ENCODE assay signal across 11 mouse cellular contexts in genomic region chr14:26988694-26989093, GRCm38 (mm10). TPM values are rescaled to one million over a fixed set of nuclear protein-coding genes. Genes with fewer than 3 reads are reported as not detected.
A peak's percentile ranks its signal among the peaks of the same experiment; 100 is the strongest.
DNase-seq lines count a peak whose midpoint lies in the region; ATAC-seq and TF ChIP-seq lines count a peak whose summit lies in the region.
"Had no signal": no experiment of that assay in that cellular context is flagged by ENCODE, and none has a peak within 500 bp of the region (broad histone marks: within the 10 kb centered on the region; RNA-seq: fewer than 3 reads in every experiment).

No protein-coding gene starts in this region.

- H3K4me2 ChIP-seq in intestine, postnatal 0 days (replicated peaks; ENCODE audit: low read depth), result no peak overlapping the region
- H3K4me2 ChIP-seq in intestine, embryonic 15.5 days (replicated peaks), result no peak overlapping the region

- H3K36me3 ChIP-seq in intestine, postnatal 0 days (ENCODE audit: control insufficient read depth, insufficient read depth), result no peaks in the 10 kb centered on the region
- no peaks in the 10 kb centered on the region for H3K36me3 ChIP-seq in intestine, embryonic 15.5 days
- H3K36me3 ChIP-seq: forebrain, embryonic 10.5 days had no signal

- no peak overlapping the region for H3K9ac ChIP-seq in intestine, postnatal 0 days (ENCODE audit: low read depth, low read length)
- no peak overlapping the region for H3K9ac ChIP-seq in intestine, embryonic 15.5 days

- ATAC-seq in intestine, postnatal 0 days, result no peak
- no peak for ATAC-seq in intestine, embryonic 15.5 days
- peak; percentile 69 for ATAC-seq in CD4-positive, CD25-positive, alpha-beta regulatory T cell, adult 4 months

- no peak overlapping the region for H3K4me3 ChIP-seq in intestine, postnatal 0 days (ENCODE audit: low read depth, low read length)
- H3K4me3 ChIP-seq in intestine, embryonic 15.5 days (replicated peaks), result no peak overlapping the region
- H3K4me3 ChIP-seq in embryonic fibroblast, embryonic 13.5 days (ENCODE audit: insufficient read depth, low read length), result no peak overlapping the region
- H3K4me3 ChIP-seq: forebrain, embryonic 10.5 days had no signal

- TF ChIP-seq CTCF in intestine, postnatal 0 days (IDR thresholded peaks at IDR 0.05; ENCODE audit: low read depth), result peak; percentile 64
- peak; percentile 18; the same call in 1 of the 2 replicates for TF ChIP-seq CTCF in embryonic fibroblast, embryonic 13.5 days (IDR thresholded peaks at IDR 0.05; ENCODE audit: borderline replicate concordance, insufficient read depth, low read length)

- H3K27ac ChIP-seq in intestine, postnatal 0 days (ENCODE audit: low read depth, low read length), result no peak overlapping the region
- H3K27ac ChIP-seq in intestine, embryonic 15.5 days, result no peak overlapping the region
- H3K27ac ChIP-seq in embryonic fibroblast, embryonic 13.5 days (ENCODE audit: insufficient read depth, low read length), result no peak overlapping the region
- H3K27ac ChIP-seq: forebrain, embryonic 10.5 days had no signal

- WGBS in intestine, postnatal 0 days, result 61% methylated on average over 2 of the region's 2 CpGs
- WGBS in intestine, embryonic 15.5 days, result 59% methylated on average over 2 of the region's 2 CpGs

- no peaks in the 10 kb centered on the region for H3K9me3 ChIP-seq in intestine, postnatal 0 days (ENCODE audit: control insufficient read depth)
- no peaks in the 10 kb centered on the region for H3K9me3 ChIP-seq in intestine, embryonic 15.5 days
- H3K9me3 ChIP-seq: forebrain, embryonic 10.5 days had no signal

- TF ChIP-seq POLR2A in embryonic fibroblast, embryonic 13.5 days (IDR thresholded peaks at IDR 0.05; ENCODE audit: low read depth, low read length), result no peak

- H3K27me3 ChIP-seq in intestine, postnatal 0 days (replicated peaks; ENCODE audit: control insufficient read depth, insufficient read depth, low read length), result no peaks in the 10 kb centered on the region
- no peaks in the 10 kb centered on the region for H3K27me3 ChIP-seq in intestine, embryonic 15.5 days (replicated peaks)

- no peaks in the 10 kb centered on the region for H3K4me1 ChIP-seq in intestine, postnatal 0 days (replicated peaks; ENCODE audit: control insufficient read depth, insufficient read depth, low read length)
- H3K4me1 ChIP-seq in intestine, embryonic 15.5 days (replicated peaks), result no peaks in the 10 kb centered on the region
- H3K4me1 ChIP-seq in embryonic fibroblast, embryonic 13.5 days (ENCODE audit: control insufficient read depth, insufficient read depth, low read length), result no peaks in the 10 kb centered on the region

- DNase-seq in 416B (ENCODE audit: low read depth), result peak; percentile 56
- no peak for DNase-seq in frontal cortex, postnatal 36 days (ENCODE audit: low spot score in 2 of 2)
- DNase-seq in left cerebral cortex, adult 11 months (ENCODE audit: low spot score), result no peak
- DNase-seq: kidney, adult 8-10 months; right cerebral cortex, postnatal 14 days had no signal

RNA-seq across cellular contexts. Expression of gene Hesx1, which starts 5.5 kb away (rescaled TPM):
- 0.26 and 0.35 TPM in 2 replicates for polyA plus RNA-seq in intestine, postnatal 0 days (2015; fragmentation: Nextera tagmentation; extraction: Ambion mirVana)
- 0.34 and 0.35 TPM in 2 replicates for polyA plus RNA-seq in intestine, embryonic 15.5 days (2015; fragmentation: Nextera tagmentation; extraction: Ambion mirVana)
- polyA plus RNA-seq in CD4-positive, CD25-positive, alpha-beta regulatory T cell, adult 4 months (2017; shearing (Covaris generic)), result 1 to 10 TPM in 1 of 2 experiments, not detected in 1; 1.8 TPM
- polyA plus RNA-seq in embryonic fibroblast, embryonic 13.5 days (2011; ENCODE audit: insufficient read length, low read depth, missing spikeins), result not detected in 2 replicates
- polyA plus RNA-seq: neural tube, embryonic 11.5 days had no signal

RNA-seq across cellular contexts. Expression of gene Appl1, which starts 17.7 kb away (rescaled TPM):
- 14.9 and 17.0 TPM in 2 replicates for polyA plus RNA-seq in intestine, postnatal 0 days (2015; fragmentation: Nextera tagmentation; extraction: Ambion mirVana)
- 27.2 and 32.9 TPM in 2 replicates for polyA plus RNA-seq in intestine, embryonic 15.5 days (2015; fragmentation: Nextera tagmentation; extraction: Ambion mirVana)
- 10 to 100 TPM; 24.3 to 49.1 TPM for polyA plus RNA-seq in CD4-positive, CD25-positive, alpha-beta regulatory T cell, adult 4 months (2017; shearing (Covaris generic))
- 65.1 and 78.0 TPM in 2 replicates for polyA plus RNA-seq in embryonic fibroblast, embryonic 13.5 days (2011; ENCODE audit: insufficient read length, low read depth, missing spikeins)

RNA-seq across cellular contexts. Expression of gene Il17rd, which starts 50.0 kb away (rescaled TPM):
- polyA plus RNA-seq in intestine, postnatal 0 days (2015; fragmentation: Nextera tagmentation; extraction: Ambion mirVana), result 0.73 and 0.86 TPM in 2 replicates
- 1.9 and 2.4 TPM in 2 replicates for polyA plus RNA-seq in intestine, embryonic 15.5 days (2015; fragmentation: Nextera tagmentation; extraction: Ambion mirVana)
- under 1 TPM; 0.20 TPM for polyA plus RNA-seq in CD4-positive, CD25-positive, alpha-beta regulatory T cell, adult 4 months (2017; shearing (Covaris generic))
- polyA plus RNA-seq in embryonic fibroblast, embryonic 13.5 days (2011; ENCODE audit: insufficient read length, low read depth, missing spikeins), result 10.2 and 19.3 TPM in 2 replicates
